Mouse (Mus musculus): ENCODE measurements around the gene Sertad2.

The Sertad2 gene

GRCm38 (mm10) chr11:20542739-20543452 lies at the start of gene Sertad2:
Gene Sertad2, plus strand, starts transcription at chr11:20543253.
- peak; percentile 96 to 98 for DNase-seq (ENCODE audit: low spot score in 2 of 2)

GRCm38 (mm10) chr11:20493922-20494626 lies 49.0 kb upstream of the Sertad2 start:
- DNase-seq (ENCODE audit: low spot score in 2 of 2), result no peak

DNA sequence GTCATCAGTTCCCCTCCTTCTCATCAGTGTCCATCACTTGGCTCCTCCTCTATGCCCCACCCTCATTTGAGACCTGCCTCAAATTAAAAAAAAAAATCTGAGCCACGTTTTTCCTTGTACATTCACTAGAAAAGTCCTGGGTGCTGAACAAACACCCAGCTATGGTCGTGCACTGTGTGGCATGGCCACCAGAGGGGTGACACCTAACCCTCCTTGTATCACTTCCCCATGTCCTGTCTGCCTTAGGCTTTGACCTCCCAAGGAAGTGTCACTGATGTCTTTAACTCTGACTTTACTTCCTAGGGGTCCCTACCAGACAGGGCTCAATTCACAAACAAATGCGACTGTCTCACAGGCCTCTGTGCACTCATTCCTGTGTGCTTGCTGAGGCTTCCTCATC lies 42.5 kb upstream of the Sertad2 start:
- DNase-seq (ENCODE audit: low spot score in 2 of 2), result no peak

DNA sequence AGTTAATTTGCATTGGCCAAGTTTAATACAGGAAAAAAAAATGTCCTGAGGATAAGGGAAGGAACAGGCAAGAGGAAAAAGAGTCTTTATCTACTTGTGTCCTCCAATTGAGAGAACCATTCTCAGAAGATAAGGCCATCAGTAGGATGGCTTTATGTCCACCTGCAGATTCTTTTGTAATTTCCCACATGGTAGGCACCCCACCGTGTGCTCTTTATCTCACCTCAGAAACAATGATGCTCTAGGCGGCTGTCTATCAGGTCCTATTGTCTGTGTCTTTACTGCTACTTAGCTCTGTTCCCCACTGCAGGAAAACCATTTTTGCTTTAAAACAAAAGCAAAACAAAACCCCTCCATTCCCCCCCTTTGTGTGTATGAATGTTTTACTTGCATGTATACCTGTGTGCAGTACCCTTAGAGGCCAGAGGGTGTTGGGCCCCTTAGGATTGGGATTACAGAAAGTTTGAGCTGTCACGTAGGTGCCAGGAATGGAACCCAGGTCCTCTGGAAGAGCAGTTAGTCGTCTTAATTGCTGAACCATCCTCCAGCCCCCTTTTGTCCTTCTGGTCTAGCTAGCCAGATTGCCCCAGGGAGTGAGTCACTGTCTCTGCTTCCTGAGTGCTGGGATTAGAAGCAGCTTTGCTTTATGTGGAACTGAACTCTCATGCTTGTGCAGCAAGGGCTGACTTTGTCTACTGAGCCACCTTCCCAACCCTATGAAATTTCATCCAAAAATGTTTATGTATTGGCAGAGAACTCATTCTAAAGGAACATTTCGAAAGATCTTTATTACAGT lies 41.7 kb upstream of the Sertad2 start:
- no peak for DNase-seq (ENCODE audit: low spot score in 2 of 2)

DNA sequence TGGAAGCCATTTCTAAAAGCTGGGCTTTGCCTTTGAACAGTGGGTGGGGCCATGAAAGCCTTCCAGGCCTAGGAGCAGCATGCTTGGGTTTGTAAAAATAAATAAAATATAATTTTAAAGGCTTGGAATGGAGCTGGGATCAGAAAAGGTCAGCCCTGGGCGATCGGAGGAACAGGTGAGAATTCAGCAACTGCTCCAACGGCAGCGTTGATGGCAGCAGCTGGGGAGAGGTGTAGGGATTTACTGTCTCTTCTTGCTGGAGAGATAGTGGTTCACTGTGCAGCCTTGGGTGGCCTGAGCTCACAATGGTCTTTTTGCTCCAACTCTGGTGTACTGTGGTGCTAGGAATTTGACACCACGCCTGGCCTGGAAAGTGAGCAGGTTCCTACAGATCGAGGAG lies 29.5 kb upstream of the Sertad2 start:
- DNase-seq (ENCODE audit: low spot score in 2 of 2), result no peak

DNA sequence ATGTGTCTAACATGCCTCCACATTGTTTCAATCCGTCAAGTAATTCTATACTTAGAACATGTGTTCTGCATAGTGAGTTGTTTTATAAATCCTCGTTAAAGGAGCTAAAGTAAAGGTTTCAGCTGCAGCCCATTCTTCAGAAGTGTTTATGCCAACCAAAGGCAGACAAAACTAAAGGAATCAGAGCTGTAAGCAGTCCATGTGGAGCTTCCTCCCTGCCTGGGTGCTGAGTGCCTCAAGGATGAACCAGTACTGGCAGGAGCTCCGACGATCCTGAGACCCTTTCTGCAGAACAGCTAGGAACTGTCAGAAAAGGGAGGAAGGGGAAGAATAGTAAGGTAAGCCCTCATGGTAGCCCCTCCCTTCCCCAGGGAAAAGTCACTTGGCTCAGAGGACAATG lies 28.3 kb upstream of the Sertad2 start:
- no peak for DNase-seq (ENCODE audit: low spot score in 2 of 2)

- no peak for DNase-seq (ENCODE audit: low spot score in 2 of 2)
Measured at GRCm38 (mm10) chr11:20521321-20521720, 21.7 kb upstream of the Sertad2 start.

- DNase-seq (ENCODE audit: low spot score in 2 of 2), result no peak
Measured at GRCm38 (mm10) chr11:20522750-20523149, 20.3 kb upstream of the Sertad2 start.

DNA sequence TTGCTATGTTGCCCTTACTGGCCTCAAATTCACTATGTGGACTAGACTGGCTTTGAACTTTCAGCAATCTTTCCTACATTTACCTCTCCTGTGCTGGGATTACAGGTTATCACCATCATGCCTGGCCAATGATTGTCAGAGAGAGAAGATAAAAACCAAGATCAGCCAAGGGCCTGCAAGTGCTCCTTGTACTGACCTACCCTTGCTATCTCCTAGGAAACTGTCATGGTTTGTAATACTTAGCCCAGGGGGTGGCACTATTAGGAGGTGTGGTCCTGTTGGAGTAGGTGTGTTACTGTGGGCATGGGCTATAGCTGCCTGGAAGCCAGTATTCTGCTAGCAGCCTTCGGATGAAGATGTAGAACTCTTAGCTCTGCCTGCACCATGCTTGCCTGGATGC lies 18.6 kb upstream of the Sertad2 start:
- no peak for DNase-seq (ENCODE audit: low spot score in 2 of 2)

DNA sequence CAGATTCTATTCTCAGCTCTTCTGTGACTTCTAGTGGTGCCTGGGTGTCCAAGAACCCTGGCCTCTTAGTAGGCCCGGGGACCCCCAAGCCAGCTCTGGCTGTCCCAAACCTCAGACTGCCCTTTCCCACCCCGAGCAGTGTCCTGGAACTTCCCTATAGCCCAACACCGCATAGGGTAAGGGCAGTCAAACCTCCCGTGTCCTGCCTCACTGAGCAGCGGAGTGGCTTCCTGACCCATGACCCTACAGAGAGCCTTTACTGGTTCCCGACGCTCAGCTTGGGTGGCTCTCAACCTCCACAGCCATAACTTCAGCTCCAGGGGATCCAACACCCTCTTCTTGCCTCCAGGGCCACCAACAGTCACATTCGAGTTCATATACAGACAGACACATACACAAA lies 17.1 kb upstream of the Sertad2 start:
- no peak for DNase-seq (ENCODE audit: low spot score in 2 of 2)

DNA sequence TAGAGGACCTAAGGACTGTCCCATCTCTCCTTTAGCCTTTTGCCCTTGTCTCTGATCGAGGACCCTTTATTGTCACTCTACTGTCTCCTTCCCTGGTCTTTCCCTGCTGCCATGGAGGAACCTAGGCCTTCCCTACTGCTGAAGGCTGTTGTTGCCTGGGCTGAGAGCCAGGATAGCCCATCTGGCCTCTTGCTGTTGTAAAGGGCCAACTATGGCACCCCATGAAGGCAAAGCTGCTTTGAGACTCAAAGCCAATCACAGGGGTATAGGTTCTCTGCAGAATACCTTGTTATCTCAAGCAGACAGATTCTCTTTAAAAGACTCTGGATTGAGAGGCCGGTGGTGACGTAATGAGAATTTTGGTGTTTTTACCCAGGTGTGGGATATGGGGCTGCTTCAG lies 15.2 kb upstream of the Sertad2 start:
- no peak for DNase-seq (ENCODE audit: low spot score in 2 of 2)

- no peak for DNase-seq (ENCODE audit: low spot score in 2 of 2)
Measured at GRCm38 (mm10) chr11:20531682-20531991, 11.4 kb upstream of the Sertad2 start.

- peak in 1 of 2 experiments; percentile 27 for DNase-seq (ENCODE audit: low spot score in 2 of 2)
Measured at GRCm38 (mm10) chr11:20531992-20532881, 10.8 kb upstream of the Sertad2 start.

GRCm38 (mm10) chr11:20533231-20533630 lies 9.8 kb upstream of the Sertad2 start:
- DNase-seq (ENCODE audit: low spot score in 2 of 2), result no peak

- no peak for DNase-seq (ENCODE audit: low spot score in 2 of 2)
Measured at GRCm38 (mm10) chr11:20537221-20537620, 5.8 kb upstream of the Sertad2 start.

- DNase-seq (ENCODE audit: low spot score in 2 of 2), result no peak
Measured at GRCm38 (mm10) chr11:20538496-20538895, 4.6 kb upstream of the Sertad2 start.

GRCm38 (mm10) chr11:20541280-20541679 lies 1.8 kb upstream of the Sertad2 start:
- no peak for DNase-seq (ENCODE audit: low spot score in 2 of 2)

DNA sequence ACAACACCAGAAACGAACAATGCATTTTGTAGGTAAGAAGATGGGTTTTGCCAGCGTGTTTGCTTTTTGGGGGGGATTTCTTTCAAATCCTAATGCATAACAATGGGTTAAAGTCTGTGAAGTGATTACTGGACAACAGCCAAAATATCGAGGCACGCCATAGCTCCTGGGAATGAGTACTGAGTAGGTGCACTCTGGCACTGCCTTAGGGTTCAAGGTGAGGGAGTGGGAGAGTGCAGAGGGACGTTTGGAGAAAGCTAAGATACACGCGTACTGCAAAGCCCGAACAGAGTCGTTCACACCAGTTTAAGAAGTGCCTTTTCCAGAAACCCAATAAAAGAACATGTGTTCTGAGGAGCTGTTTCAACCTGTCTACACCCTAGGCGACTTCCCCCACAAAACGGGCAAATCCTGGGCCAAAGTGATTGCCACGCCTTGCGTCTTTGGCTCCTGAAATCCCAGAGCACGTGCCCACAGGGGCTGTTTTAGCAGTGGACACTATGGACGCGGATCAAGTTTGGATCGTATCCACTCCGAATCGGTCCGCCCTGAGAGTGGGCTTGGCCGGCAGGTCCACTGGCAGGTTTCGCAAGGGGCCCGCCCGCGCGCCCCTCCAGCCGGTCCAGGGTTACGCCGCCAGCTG lies 937 bp upstream of the Sertad2 start:
- DNase-seq (ENCODE audit: low spot score in 2 of 2), result no peak

- no peak for DNase-seq (ENCODE audit: low spot score in 2 of 2)
Measured at GRCm38 (mm10) chr11:20543453-20544120, 534 bp downstream of the Sertad2 start.

DNA sequence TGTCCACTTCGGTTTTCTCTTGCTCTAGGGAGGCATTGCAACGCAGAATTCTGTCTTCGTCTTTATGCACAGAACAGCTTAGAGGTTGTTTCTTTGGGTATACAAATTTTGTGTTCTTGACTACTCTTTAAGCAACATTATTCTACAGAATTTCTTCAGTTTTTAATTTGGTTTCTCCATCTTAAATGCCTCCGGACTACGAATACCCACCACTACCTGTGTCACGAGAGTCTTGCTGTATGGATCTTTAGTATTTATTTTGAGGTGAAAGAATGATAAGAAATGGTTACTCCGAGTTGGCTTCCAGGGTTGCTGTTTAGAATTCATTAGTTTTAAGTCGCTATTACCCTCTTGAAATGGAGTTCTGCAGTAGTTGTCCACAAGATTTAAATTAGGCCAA lies 1.3 kb downstream of the Sertad2 start:
- no peak for DNase-seq (ENCODE audit: low spot score in 2 of 2)

Measured in spleen, postnatal 4 days (tissue).